ENCODE assay signal across 13 mouse cellular contexts in the genomic region with DNA sequence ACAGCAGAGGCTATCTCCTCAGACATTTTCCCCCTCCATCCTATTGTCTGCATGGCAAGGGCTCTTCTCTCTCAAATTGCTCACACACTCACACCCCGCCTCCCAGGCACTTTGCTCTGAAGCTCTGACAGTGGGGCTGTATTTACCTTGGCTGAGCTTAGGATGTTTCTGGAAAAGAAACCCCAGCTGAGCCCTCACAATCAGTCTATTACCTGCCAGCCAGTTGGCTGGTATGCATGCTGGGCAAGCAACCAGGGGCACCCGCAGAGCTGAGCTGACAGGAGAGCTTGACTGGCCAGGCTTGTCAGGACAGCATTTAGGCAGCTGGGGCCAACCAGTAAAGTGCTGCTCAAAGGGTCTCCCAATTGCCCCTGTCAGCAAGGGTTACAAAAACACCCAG. TPM values are rescaled to one million over a fixed set of nuclear protein-coding genes. Genes with fewer than 3 reads are reported as not detected.
DNase-seq lines count a peak whose midpoint lies in the region; ATAC-seq lines count a peak whose summit lies in the region.
"Had no signal": no experiment of that assay in that cellular context is flagged by ENCODE, and none has a peak within 500 bp of the region (broad histone marks: within the 10 kb centered on the region; RNA-seq: fewer than 3 reads in every experiment).

No protein-coding gene starts in this region.

- 49% methylated on average over 2 of the region's 2 CpGs for WGBS in heart, embryonic 12.5 days
- WGBS in midbrain, embryonic 13.5 days: 33% methylated on average over 2 of the region's 2 CpGs
- WGBS in midbrain, embryonic 11.5 days: 42% methylated on average over 2 of the region's 2 CpGs
- WGBS in embryonic facial prominence, embryonic 14.5 days: 28% methylated on average over 2 of the region's 2 CpGs
- WGBS in midbrain, embryonic 16.5 days: 20% methylated on average over 2 of the region's 2 CpGs

- H3K27ac ChIP-seq in heart, embryonic 12.5 days (ENCODE audit: poor library complexity, severe bottlenecking): no peak overlapping the region
- peak overlapping the region; percentile 44 for H3K27ac ChIP-seq in midbrain, embryonic 13.5 days
- H3K27ac ChIP-seq in midbrain, embryonic 11.5 days (ENCODE audit: low read depth, low read length): no peak overlapping the region
- H3K27ac ChIP-seq in embryonic facial prominence, embryonic 14.5 days (replicated peaks; ENCODE audit: low read depth, low read length): no peak overlapping the region
- H3K27ac ChIP-seq in midbrain, embryonic 16.5 days (ENCODE audit: low read length): peak overlapping the region; percentile 3; the same call in 1 of the 2 replicates
- H3K27ac ChIP-seq: layer of hippocampus, adult 2 months had no signal

- H3K27me3 ChIP-seq in heart, embryonic 12.5 days (replicated peaks): peaks cover 40% of the 10 kb centered on the region
- H3K27me3 ChIP-seq in midbrain, embryonic 13.5 days: no peaks in the 10 kb centered on the region
- no peaks in the 10 kb centered on the region for H3K27me3 ChIP-seq in midbrain, embryonic 11.5 days (ENCODE audit: control insufficient read depth, insufficient read depth, low read length)
- H3K27me3 ChIP-seq in embryonic facial prominence, embryonic 14.5 days (replicated peaks; ENCODE audit: control insufficient read depth, insufficient read depth, low read length): no peaks in the 10 kb centered on the region; the same call in 1 of the 2 replicates
- no peaks in the 10 kb centered on the region for H3K27me3 ChIP-seq in midbrain, embryonic 16.5 days (ENCODE audit: control insufficient read depth, insufficient read depth, low read depth, low read length)

- H3K9me3 ChIP-seq in heart, embryonic 12.5 days (replicated peaks): no peaks in the 10 kb centered on the region
- no peaks in the 10 kb centered on the region for H3K9me3 ChIP-seq in midbrain, embryonic 13.5 days
- H3K9me3 ChIP-seq in midbrain, embryonic 11.5 days (ENCODE audit: control insufficient read depth, low read length): no peaks in the 10 kb centered on the region
- H3K9me3 ChIP-seq in embryonic facial prominence, embryonic 14.5 days (ENCODE audit: control insufficient read depth, low read length): no peaks in the 10 kb centered on the region
- no peaks in the 10 kb centered on the region for H3K9me3 ChIP-seq in midbrain, embryonic 16.5 days (replicated peaks; ENCODE audit: control insufficient read depth, low read length, poor library complexity, severe bottlenecking)

- no peaks in the 10 kb centered on the region for H3K36me3 ChIP-seq in heart, embryonic 12.5 days
- no peaks in the 10 kb centered on the region for H3K36me3 ChIP-seq in midbrain, embryonic 13.5 days
- no peaks in the 10 kb centered on the region for H3K36me3 ChIP-seq in midbrain, embryonic 11.5 days (ENCODE audit: control insufficient read depth, insufficient read depth, low read length)
- no peaks in the 10 kb centered on the region for H3K36me3 ChIP-seq in embryonic facial prominence, embryonic 14.5 days (ENCODE audit: control insufficient read depth, insufficient read depth, low read length)
- no peaks in the 10 kb centered on the region for H3K36me3 ChIP-seq in midbrain, embryonic 16.5 days (ENCODE audit: control insufficient read depth, insufficient read depth, low read length)

- H3K9ac ChIP-seq in heart, embryonic 12.5 days: no peak overlapping the region
- H3K9ac ChIP-seq in midbrain, embryonic 13.5 days (replicated peaks): no peak overlapping the region
- no peak overlapping the region for H3K9ac ChIP-seq in midbrain, embryonic 11.5 days (ENCODE audit: low read length)
- H3K9ac ChIP-seq in embryonic facial prominence, embryonic 14.5 days (ENCODE audit: low read depth, low read length): no peak overlapping the region
- H3K9ac ChIP-seq in midbrain, embryonic 16.5 days (ENCODE audit: low read depth, low read length): no peak overlapping the region

- ATAC-seq in heart, embryonic 12.5 days (ENCODE audit: insufficient number of reproducible peaks, low FRiP score): no peak
- no peak for ATAC-seq in midbrain, embryonic 13.5 days
- ATAC-seq in midbrain, embryonic 11.5 days (ENCODE audit: low FRiP score): no peak
- ATAC-seq in embryonic facial prominence, embryonic 14.5 days (ENCODE audit: low read depth): peak; percentile 33; the same call in 1 of the 2 replicates
- ATAC-seq in midbrain, embryonic 16.5 days: no peak
- no peak for ATAC-seq in megakaryocyte-erythroid progenitor cell, adult 5-6 weeks (replicated peaks; ENCODE audit: low FRiP score, low TSS enrichment, poor library complexity, severe bottlenecking)

- no peak overlapping the region for H3K4me2 ChIP-seq in heart, embryonic 12.5 days
- no peak overlapping the region for H3K4me2 ChIP-seq in midbrain, embryonic 13.5 days (replicated peaks)
- no peak overlapping the region for H3K4me2 ChIP-seq in midbrain, embryonic 11.5 days
- H3K4me2 ChIP-seq in embryonic facial prominence, embryonic 14.5 days (ENCODE audit: low read depth, low read length): no peak overlapping the region
- no peak overlapping the region for H3K4me2 ChIP-seq in midbrain, embryonic 16.5 days (ENCODE audit: low read length)

- peak; percentile 97 for DNase-seq in heart, adult 11 months
- no peak for DNase-seq in midbrain, embryonic 11.5 days (ENCODE audit: low spot score, missing footprints)
- peak; percentile 54 for DNase-seq in embryonic facial prominence, embryonic 14.5 days (ENCODE audit: low spot score)
- no peak for DNase-seq in adrenal gland, postnatal 14 days
- DNase-seq: lung, postnatal 36 days; right cerebral cortex, postnatal 14 days had no signal

- H3K4me1 ChIP-seq in heart, embryonic 12.5 days (replicated peaks): peaks cover 11% of the 10 kb centered on the region
- H3K4me1 ChIP-seq in midbrain, embryonic 13.5 days (replicated peaks): peaks cover 8% of the 10 kb centered on the region
- no peaks in the 10 kb centered on the region for H3K4me1 ChIP-seq in midbrain, embryonic 11.5 days (ENCODE audit: control insufficient read depth, insufficient read depth, low read length)
- no peaks in the 10 kb centered on the region for H3K4me1 ChIP-seq in embryonic facial prominence, embryonic 14.5 days (ENCODE audit: control insufficient read depth, insufficient read depth, low read length)
- H3K4me1 ChIP-seq in midbrain, embryonic 16.5 days (ENCODE audit: control insufficient read depth, insufficient read depth, low read length): peaks cover 3% of the 10 kb centered on the region; the same call in 1 of the 2 replicates

- no peak overlapping the region for H3K4me3 ChIP-seq in heart, embryonic 12.5 days
- no peak overlapping the region for H3K4me3 ChIP-seq in midbrain, embryonic 13.5 days (replicated peaks)
- H3K4me3 ChIP-seq in midbrain, embryonic 11.5 days (ENCODE audit: low read depth, low read length): no peak overlapping the region
- H3K4me3 ChIP-seq in embryonic facial prominence, embryonic 14.5 days (ENCODE audit: low read depth, low read length): no peak overlapping the region
- H3K4me3 ChIP-seq in midbrain, embryonic 16.5 days (ENCODE audit: low read depth, low read length): no peak overlapping the region
- H3K4me3 ChIP-seq: erythroblast, embryonic 14.5 days; layer of hippocampus, adult 2 months had no signal

RNA-seq across cellular contexts. Expression of a gene that starts 19.1 kb away (rescaled TPM):
- 0.31 TPM in 1 of 2 replicates, not detected in the other for polyA plus RNA-seq in heart, embryonic 12.5 days (2016; fragmentation: Nextera tagmentation; extraction: Ambion mirVana)
- polyA plus RNA-seq in midbrain, embryonic 13.5 days (2015; fragmentation: Nextera tagmentation; extraction: Ambion mirVana): 0.38 and 0.63 TPM in 2 replicates
- 0.14 TPM in 1 of 2 replicates, not detected in the other for polyA plus RNA-seq in midbrain, embryonic 11.5 days (2014; fragmentation: Nextera tagmentation; extraction: Ambion mirVana)
- 1.6 and 2.0 TPM in 2 replicates for polyA plus RNA-seq in embryonic facial prominence, embryonic 14.5 days (2014; fragmentation: Nextera tagmentation; extraction: Ambion mirVana)
- polyA plus RNA-seq in midbrain, embryonic 16.5 days (2015; fragmentation: Nextera tagmentation; extraction: Ambion mirVana): 2.7 and 3.1 TPM in 2 replicates
- 4.3 and 4.8 TPM in 2 replicates for total RNA-seq in adrenal gland, postnatal 14 days (2021)
- total RNA-seq in megakaryocyte-erythroid progenitor cell, adult 5-6 weeks (2014; fragmentation: Nextera tagmentation): 10.2 and 11.8 TPM in 2 replicates
- total RNA-seq in megakaryocyte-erythroid progenitor cell, adult 5-6 weeks (2017): 3.4 and 4.1 TPM in 2 replicates
- polyA plus RNA-seq: neural tube, embryonic 11.5 days had no signal

RNA-seq across cellular contexts. Expression of a gene that starts 28.9 kb away (rescaled TPM):
- polyA plus RNA-seq in heart, embryonic 12.5 days (2016; fragmentation: Nextera tagmentation; extraction: Ambion mirVana): 3.4 and 3.9 TPM in 2 replicates
- 8.0 and 10.5 TPM in 2 replicates for polyA plus RNA-seq in midbrain, embryonic 13.5 days (2015; fragmentation: Nextera tagmentation; extraction: Ambion mirVana)
- 6.7 and 8.9 TPM in 2 replicates for polyA plus RNA-seq in midbrain, embryonic 11.5 days (2014; fragmentation: Nextera tagmentation; extraction: Ambion mirVana)
- polyA plus RNA-seq in embryonic facial prominence, embryonic 14.5 days (2014; fragmentation: Nextera tagmentation; extraction: Ambion mirVana): 6.1 and 7.0 TPM in 2 replicates
- polyA plus RNA-seq in midbrain, embryonic 16.5 days (2015; fragmentation: Nextera tagmentation; extraction: Ambion mirVana): 6.3 and 8.4 TPM in 2 replicates
- total RNA-seq in adrenal gland, postnatal 14 days (2021): 1.1 and 4.4 TPM in 2 replicates
- total RNA-seq in megakaryocyte-erythroid progenitor cell, adult 5-6 weeks (2014; fragmentation: Nextera tagmentation): 2.4 and 9.8 TPM in 2 replicates
- 0.50 and 2.7 TPM in 2 replicates for total RNA-seq in megakaryocyte-erythroid progenitor cell, adult 5-6 weeks (2017)
- polyA plus RNA-seq: erythroblast, embryonic 14.5 days had no signal

RNA-seq across cellular contexts. Expression of a gene that starts 55.7 kb away (rescaled TPM):
- 6.1 and 8.5 TPM in 2 replicates for polyA plus RNA-seq in heart, embryonic 12.5 days (2016; fragmentation: Nextera tagmentation; extraction: Ambion mirVana)
- 49.8 and 51.8 TPM in 2 replicates for polyA plus RNA-seq in midbrain, embryonic 13.5 days (2015; fragmentation: Nextera tagmentation; extraction: Ambion mirVana)
- 9.7 and 10.3 TPM in 2 replicates for polyA plus RNA-seq in midbrain, embryonic 11.5 days (2014; fragmentation: Nextera tagmentation; extraction: Ambion mirVana)
- polyA plus RNA-seq in embryonic facial prominence, embryonic 14.5 days (2014; fragmentation: Nextera tagmentation; extraction: Ambion mirVana): 25.1 and 30.4 TPM in 2 replicates
- 73.2 and 77.6 TPM in 2 replicates for polyA plus RNA-seq in midbrain, embryonic 16.5 days (2015; fragmentation: Nextera tagmentation; extraction: Ambion mirVana)
- total RNA-seq in adrenal gland, postnatal 14 days (2021): 7.8 and 10.4 TPM in 2 replicates
- total RNA-seq in megakaryocyte-erythroid progenitor cell, adult 5-6 weeks (2014; fragmentation: Nextera tagmentation): 0.40 and 0.98 TPM in 2 replicates
- total RNA-seq in megakaryocyte-erythroid progenitor cell, adult 5-6 weeks (2017): 0.38 TPM in 1 of 2 replicates, not detected in the other

RNA-seq across cellular contexts. Expression of a gene that starts 59.4 kb away (rescaled TPM):
- 654 and 675 TPM in 2 replicates for polyA plus RNA-seq in heart, embryonic 12.5 days (2016; fragmentation: Nextera tagmentation; extraction: Ambion mirVana)
- polyA plus RNA-seq in midbrain, embryonic 13.5 days (2015; fragmentation: Nextera tagmentation; extraction: Ambion mirVana): 699 and 710 TPM in 2 replicates
- 945 and 991 TPM in 2 replicates for polyA plus RNA-seq in midbrain, embryonic 11.5 days (2014; fragmentation: Nextera tagmentation; extraction: Ambion mirVana)
- polyA plus RNA-seq in embryonic facial prominence, embryonic 14.5 days (2014; fragmentation: Nextera tagmentation; extraction: Ambion mirVana): 1,126 and 1,148 TPM in 2 replicates
- polyA plus RNA-seq in midbrain, embryonic 16.5 days (2015; fragmentation: Nextera tagmentation; extraction: Ambion mirVana): 583 and 598 TPM in 2 replicates
- 1,235 and 1,395 TPM in 2 replicates for total RNA-seq in adrenal gland, postnatal 14 days (2021)
- total RNA-seq in megakaryocyte-erythroid progenitor cell, adult 5-6 weeks (2014; fragmentation: Nextera tagmentation): 4,206 and 4,300 TPM in 2 replicates
- 1,746 and 2,000 TPM in 2 replicates for total RNA-seq in megakaryocyte-erythroid progenitor cell, adult 5-6 weeks (2017)

Comparison
In these comparisons a context has a peak if more than half of its experiments do, and no peak if none do; other contexts are left out.
1. H3K27ac ChIP-seq: peak in midbrain, embryonic 13.5 days (single experiment) and midbrain, embryonic 16.5 days (single experiment); none in heart, embryonic 12.5 days (single experiment), midbrain, embryonic 11.5 days (single experiment) and embryonic facial prominence, embryonic 14.5 days (single experiment).
2. DNase-seq: peak in heart, adult 11 months (single experiment) and embryonic facial prominence, embryonic 14.5 days (single experiment); none in midbrain, embryonic 11.5 days (single experiment) and adrenal gland, postnatal 14 days (single experiment).